Mouse (Mus musculus) cerebellum, adult 11-12 months (tissue): ENCODE measurements around the gene Dock8.
A peak's percentile ranks its signal among the peaks of the same experiment; 100 is the strongest.

Experiments used
- DNase-seq: peaks from one replicate; pipeline ENCODE4 v3.0.0; 2022

Gene Dock8

GRCm38 (mm10) chr19:24999201-24999886 lies at the start of gene Dock8:
Dock8 (plus strand) TSS chr19:24999534.
- DNase-seq, result no peak

GRCm38 (mm10) chr19:24958531-24958930 lies 40.8 kb upstream of the Dock8 start:
- DNase-seq, result no peak

- peak; percentile 95 for DNase-seq
Observed at GRCm38 (mm10) chr19:24961172-24961962, 38.0 kb upstream of the Dock8 start, which contains the start of gene Cbwd1. Cbwd1 (minus strand) TSS chr19:24961610.

- DNase-seq, result no peak
Observed at GRCm38 (mm10) chr19:24966203-24966602, 33.1 kb upstream of the Dock8 start.

- no peak for DNase-seq
Observed at GRCm38 (mm10) chr19:24966941-24967340, 32.4 kb upstream of the Dock8 start.

GRCm38 (mm10) chr19:24971307-24971706 lies 28.0 kb upstream of the Dock8 start:
- no peak for DNase-seq

- DNase-seq, result no peak
Observed at GRCm38 (mm10) chr19:24972701-24973390, 26.5 kb upstream of the Dock8 start.

- DNase-seq, result no peak
Observed at GRCm38 (mm10) chr19:24977991-24978390, 21.3 kb upstream of the Dock8 start.

GRCm38 (mm10) chr19:24978852-24979842 lies 20.2 kb upstream of the Dock8 start:
- no peak for DNase-seq

GRCm38 (mm10) chr19:24981294-24981693 lies 18.0 kb upstream of the Dock8 start:
- peak; percentile 51 for DNase-seq

- DNase-seq, result no peak
Observed at GRCm38 (mm10) chr19:24983050-24983449, 16.3 kb upstream of the Dock8 start.

- DNase-seq, result no peak
Observed at GRCm38 (mm10) chr19:24983857-24984498, 15.4 kb upstream of the Dock8 start.

GRCm38 (mm10) chr19:24985045-24985444 lies 14.3 kb upstream of the Dock8 start:
- DNase-seq, result no peak

GRCm38 (mm10) chr19:24987355-24987754 lies 12.0 kb upstream of the Dock8 start:
- DNase-seq, result no peak

GRCm38 (mm10) chr19:24988831-24989230 lies 10.5 kb upstream of the Dock8 start:
- DNase-seq, result no peak

- no peak for DNase-seq
Observed at GRCm38 (mm10) chr19:24990138-24990822, 9.1 kb upstream of the Dock8 start.

- DNase-seq, result no peak
Observed at GRCm38 (mm10) chr19:24993526-24993925, 5.8 kb upstream of the Dock8 start.

GRCm38 (mm10) chr19:24994900-24995299 lies 4.4 kb upstream of the Dock8 start:
- no peak for DNase-seq

GRCm38 (mm10) chr19:24996815-24997704 lies 2.3 kb upstream of the Dock8 start:
- no peak for DNase-seq

GRCm38 (mm10) chr19:24998561-24998960 lies 773 bp upstream of the Dock8 start:
- DNase-seq, result no peak
